Mouse (Mus musculus) lung, postnatal 4 days (tissue): Measurements from ENCODE around the gene Slc38a8.

ENCODE experiments used
- DNase-seq, 2 experiments: peaks; one replicate each; pipeline ENCODE4 v3.0.0; 2021

The Slc38a8 gene

DNA sequence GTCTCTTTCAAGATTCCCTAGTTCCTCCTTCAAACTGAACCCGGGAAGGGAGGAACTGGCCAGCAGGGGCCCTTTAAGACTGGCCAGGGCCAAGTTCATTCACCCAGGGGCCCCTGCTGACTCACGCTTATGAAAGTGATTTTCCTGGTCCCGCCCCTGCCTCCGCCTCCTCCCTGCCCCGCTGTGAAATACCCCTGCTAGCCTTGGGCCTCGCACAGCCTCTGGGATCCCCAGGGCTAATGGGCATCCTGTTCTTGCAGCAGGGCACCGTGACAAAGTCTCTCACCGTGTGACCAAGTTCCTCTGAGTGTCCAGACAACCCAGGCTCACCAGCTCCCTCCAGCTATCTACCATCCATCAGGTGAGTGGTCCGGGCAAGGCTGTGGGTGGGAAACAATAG lies 64.6 kb downstream of the Slc38a8 start:
- DNase-seq: peak; percentile 86 to 88

DNA sequence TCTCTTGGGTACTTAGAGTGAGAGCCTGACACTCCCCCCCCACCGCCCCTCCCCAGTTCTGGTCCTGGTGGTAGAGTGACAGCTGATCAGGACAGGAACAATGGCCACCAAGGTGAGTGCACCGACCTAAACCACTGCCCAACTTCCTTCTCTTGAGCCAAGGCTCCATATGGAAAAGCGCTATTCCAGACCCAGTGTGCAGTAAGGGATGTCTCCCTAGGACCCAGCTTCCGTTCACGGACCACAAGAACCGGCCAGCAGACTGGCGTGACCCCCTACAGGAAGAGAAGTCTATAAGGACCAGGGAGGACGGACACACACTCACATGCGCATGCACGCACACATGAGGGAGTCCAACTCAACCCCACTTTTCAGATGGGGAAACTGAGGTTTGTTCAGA lies 65.2 kb downstream of the Slc38a8 start:
- DNase-seq: no peak

DNA sequence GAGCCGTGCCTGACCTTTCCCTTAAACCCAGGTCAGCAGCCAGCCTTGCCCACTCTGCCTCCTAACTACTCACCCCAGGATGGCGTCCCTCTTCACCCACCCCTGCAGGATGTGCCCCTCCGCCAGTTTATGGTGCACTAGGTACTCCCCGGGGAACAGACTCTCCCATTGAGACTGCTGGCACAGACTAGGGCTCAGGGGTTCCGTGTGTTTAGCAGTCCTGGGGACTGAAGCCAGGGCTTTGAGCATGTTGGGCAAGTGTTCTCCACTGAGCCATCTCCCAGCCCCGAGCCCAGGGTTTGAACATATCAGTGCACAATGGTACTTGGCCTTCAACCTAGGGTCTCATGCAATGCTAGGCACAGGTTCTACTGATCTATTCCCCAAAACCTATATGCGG lies 66.0 kb downstream of the Slc38a8 start:
- no peak for DNase-seq

DNA sequence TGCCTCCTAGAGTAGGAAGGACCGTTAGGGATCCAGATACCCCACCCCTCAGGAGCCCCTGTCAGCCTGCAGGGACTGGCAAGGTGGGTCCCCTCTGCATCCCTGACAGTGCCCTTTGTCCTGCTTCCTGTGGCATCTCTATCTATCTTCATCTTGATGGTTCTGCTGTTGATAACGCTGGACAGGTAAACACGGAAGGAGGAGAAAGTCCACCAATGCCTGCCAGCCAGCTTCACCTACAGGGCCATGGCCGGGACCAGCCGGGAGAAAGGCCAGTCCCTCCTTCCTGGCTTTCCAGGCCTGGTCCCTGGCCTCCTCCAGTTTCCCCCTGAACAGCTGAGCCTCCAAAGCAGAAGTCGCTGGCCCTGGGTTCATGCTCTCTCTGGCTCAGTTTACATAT lies 66.9 kb downstream of the Slc38a8 start:
- no peak for DNase-seq

DNA sequence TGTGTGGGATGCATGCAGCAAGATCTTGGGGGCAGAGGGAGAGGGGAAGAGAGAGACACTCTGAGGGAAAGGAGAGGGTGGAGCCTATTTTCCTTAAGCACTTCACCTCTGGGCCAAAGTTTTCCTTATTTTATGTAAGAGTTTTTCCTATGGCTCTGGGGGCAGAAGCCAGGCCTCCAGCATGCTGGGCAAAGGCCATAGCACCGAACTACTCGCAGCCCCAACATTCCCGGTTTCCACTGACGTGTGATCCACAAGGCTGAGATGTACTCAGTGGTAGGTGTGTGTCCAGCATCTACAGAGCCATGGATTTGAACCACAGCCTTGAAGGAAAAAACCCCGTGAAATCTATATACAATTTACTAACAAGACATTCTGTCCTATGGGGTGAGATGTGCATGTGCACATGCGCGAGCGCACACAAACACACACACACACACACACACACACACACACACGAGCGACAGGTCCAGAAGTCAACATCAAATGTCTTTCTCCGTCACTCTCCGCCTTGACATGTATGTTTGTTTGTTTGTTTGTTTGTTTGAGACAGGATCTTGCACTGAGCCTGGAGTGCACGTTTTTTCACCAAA lies 67.8 kb downstream of the Slc38a8 start, which contains the start of gene Osgin1:
Osgin1 (plus strand) TSS at position 543 of the 593 bp plus-strand sequence.
- no peak for DNase-seq

DNA sequence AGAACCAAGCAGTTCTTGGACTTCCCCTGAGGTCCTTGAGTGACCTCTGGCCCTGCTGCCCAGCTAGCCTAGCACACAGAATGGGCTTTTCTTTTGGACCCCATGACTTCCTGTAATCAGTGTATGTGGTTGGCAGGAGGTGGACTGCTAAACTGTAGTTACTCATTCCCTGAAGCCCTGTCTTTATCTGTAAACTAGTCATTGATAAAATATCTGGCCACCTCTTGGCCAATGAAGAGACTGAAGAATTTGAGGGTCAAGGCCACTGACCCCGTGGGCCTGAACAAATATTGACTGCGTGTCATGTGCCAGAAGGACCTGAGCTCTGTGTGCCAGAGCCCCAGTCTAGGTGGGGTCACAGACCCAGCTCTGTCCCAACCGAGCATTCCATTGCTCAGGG lies 69.1 kb downstream of the Slc38a8 start:
- DNase-seq: no peak

DNA sequence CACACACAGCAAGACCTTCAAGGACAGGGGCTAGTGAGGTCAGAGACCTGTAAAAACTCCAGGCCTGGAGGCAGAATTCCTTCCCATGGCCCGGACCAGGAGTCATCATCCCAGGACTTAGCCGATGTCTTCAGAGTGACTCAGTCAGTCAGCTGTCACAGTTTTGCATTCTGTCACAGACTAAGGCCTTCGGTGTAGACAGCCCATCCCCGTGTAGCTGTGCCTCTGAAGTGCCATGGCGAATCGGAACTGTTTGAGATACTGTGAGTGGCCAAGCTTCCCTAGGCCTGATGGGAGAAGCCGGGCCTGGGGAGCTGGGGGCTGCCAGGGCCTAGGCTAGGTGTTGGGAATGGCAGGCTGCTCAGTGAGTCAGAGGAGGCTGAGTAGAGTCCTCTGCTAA lies 70.8 kb downstream of the Slc38a8 start:
- no peak for DNase-seq

DNA sequence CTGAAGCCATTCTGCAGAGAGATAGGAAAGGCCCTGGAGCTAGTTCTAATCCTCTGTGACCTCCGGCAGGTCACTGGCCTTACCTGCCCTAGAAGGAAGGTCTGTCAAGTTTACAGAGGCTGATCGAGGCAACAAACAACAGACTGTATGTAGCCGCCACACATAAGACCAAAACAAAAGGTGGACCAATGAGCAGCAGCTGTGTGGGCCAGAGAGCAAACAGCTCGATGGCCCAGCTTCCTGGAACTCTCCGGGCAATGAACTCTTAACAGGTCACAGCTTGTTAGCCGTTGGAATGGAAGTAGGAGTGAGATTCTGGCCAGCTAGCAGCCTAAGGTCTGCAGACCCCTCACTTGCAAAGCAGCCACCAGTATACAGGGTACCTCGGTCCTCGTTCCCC lies 71.2 kb downstream of the Slc38a8 start:
- DNase-seq: no peak
